Mouse (Mus musculus): Measurements from ENCODE around the gene Asb6.

Asb6 gene

DNA sequence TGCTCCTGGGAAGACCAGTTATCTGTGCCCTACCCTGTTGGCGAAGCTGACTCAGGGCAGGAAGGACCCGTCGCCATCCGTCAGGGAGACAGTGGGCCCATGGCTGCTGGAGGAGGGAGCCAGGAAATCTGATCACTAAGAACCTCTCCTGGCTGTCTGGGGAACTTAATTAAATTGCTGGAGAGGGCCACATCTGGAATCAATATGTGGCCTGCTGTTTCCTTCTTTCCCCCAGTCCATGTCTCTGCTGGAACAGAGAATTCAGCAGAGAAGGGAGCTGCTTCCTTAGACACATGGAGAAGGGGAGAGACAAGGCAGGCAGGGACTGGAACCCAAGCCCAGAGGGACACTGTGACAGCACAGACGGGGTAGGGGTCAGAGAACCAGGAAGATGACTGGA, 3.5 kb upstream of the Asb6 start:
- no peak for DNase-seq

DNA sequence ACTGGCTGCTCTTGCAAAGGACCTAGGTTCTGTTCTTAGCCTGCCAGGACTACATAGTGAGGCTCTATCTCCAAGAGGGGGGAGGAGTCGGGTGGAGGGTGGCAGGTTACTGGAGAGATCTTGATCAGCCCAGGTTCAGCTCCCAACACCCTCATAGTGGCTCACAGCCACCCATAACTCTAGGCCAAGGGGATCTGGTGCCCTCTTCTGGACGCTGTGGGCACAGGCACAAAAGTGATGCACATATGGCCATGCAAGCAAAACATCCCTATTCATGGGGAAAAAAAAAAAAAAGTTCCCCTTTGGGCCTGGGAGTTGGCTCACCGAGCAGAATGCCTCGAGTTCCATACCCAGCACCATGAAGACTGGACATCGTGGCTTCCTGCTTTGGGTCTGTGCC, 818 bp downstream of the Asb6 start:
- DNase-seq = peak in 1 of 2 experiments; percentile 53

DNA sequence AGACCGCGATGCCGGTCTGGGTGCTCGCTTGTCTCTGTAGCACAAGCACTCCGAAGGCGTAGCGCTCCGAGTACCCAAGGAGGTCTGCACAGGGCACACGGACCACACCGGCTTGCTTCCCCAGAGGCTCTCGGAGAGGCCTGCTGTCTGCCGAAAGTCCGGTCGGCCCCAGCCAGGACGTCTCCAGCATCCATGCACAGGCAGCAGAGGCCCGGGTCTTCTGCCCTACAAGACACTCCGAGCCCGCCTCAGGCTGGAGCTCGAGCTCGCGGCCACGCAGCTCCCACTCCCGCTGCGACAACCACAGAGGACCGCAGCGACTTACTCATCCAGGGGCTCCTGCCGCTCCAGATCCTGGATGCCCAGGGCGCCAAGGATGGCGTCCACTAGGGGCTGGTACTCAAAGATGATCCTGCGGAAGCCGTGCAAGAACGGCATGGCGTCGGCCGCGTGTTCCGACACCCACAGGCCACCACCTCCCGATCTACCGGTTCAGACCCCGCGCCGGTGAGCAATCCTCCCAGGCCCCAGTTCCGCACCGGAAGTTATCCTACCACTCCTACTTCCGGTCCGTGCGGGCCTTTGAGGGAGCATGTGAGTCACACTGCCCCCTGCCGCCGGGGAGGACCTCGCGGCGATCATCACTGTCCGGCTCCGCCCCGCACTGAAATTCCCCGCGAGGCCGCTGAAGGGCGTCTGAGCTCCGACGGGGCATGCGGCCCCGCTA, 2.2 kb downstream of the Asb6 start:
- peak; percentile 98 to 99 for DNase-seq

DNA sequence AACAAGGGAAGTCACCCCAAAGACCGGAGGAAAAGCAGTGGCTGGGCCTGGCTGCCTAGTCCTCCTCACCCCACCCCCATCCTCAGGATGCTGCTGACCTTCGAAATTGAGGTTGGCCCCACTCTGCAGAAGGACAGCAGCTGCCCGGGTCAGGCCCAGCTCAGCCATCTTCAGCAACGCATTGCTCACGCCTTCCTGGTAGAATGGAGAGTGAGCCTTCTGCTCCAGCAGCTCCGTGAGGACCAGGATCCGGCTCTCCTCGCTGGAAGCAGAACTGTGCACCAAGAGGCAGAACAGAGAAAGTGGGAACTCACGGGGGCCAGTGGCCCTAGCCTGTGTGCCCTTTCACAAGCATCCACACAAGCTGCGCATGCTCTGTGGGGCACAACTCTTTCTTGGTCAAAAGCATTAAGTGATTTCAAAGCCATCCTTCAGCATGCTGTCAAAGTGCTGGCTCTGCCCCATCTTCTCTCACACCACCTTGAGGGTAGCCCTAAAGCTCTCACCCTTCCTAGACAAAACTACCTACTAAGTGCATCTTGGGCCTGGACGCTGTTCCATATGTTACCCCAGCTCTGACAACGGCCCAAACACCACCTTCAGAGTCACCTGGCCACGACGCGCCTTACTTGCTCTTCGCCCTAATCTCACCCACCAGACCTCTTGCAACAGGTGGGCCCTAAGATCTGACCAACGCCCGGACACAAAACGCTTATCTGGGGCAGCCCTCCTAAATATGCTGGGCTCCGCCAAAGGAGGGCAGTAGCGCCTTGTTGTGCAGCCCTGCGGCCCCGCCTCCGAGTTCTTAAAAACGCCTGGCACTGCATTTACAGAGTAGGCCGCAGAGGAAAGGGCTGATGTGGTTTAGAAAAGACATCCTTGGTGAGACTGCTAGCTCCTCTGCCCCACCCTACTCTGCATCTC, 3.0 kb downstream of the Asb6 start:
- peak; percentile 42 to 60 for DNase-seq

DNA sequence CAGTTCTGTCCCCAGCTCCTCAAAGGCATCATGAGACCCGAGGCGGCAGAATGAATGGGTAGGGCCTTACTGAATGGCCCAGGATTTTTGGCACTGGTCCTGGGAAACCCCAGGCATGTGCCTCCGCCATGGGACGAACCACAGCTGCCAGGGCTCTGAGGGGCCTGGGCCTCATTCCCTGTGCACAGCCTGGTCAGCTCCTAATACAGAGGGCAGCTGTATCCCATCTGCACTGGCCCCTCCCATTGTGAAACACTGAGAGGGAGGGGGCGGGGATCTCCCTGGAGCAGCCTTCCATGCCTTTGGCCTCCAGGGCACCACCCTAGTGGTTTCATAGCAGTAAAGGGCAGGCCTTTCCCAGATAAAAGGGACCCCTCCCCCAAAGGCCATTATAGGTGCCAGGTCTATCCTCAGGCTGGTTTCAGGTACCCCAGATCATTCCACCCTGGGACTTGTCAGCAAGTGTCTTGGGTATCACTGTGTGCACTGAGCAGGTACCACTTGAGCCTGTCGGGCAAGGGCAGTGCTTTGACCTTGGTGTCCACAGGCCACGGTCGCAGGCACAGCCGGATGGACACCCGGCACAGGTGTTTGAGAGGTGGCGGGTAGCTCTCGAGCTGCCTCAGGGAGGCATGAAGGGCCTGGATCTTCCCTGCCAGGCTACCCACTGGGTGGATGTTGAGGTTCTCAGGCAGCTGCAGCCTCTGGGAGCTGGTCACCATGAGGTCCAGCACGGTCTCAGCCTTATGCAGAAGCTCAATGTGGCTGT, 6.6 kb downstream of the Asb6 start:
- DNase-seq = peak in 1 of 2 experiments; percentile 54

DNA sequence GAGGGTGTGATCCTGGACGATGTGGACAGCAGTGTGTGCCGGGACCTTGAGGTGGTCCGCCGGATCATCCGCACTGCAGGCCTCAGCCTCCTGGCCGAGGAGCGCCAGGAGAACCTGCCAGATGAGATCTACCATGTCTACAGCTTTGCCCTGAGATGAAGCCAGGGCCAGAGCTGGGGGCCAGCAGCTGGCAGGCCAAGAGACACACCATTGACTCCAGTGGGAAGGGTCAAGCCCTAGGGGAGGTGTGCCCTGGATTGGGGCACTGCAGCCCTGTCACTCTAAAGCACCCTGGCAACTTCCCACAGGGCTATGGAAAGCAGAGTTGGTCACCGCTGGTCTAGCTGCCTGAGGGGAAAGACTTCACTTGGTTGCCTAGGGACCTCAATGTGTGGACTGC, 7.7 kb downstream of the Asb6 start:
- DNase-seq = no peak

DNA sequence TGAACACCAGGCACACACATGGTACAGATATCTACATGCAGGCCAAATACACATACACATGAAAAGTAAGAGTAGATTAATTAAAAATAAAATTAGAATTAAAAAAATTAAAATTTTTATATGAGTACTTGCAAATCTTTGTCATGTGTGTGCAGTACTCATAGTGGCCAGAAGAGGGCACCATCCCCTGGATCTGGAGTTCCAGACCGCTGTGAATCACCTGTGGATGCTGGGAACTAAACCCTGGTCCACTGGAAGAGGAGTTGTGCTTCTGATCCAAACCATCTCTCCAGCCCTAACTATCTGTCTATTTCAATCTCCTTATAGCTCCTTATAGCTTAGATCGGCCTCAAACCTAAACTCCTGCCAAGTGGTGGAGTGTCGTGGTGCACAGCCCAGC, 9.1 kb downstream of the Asb6 start:
- DNase-seq = peak in 1 of 2 experiments; percentile 41

DNA sequence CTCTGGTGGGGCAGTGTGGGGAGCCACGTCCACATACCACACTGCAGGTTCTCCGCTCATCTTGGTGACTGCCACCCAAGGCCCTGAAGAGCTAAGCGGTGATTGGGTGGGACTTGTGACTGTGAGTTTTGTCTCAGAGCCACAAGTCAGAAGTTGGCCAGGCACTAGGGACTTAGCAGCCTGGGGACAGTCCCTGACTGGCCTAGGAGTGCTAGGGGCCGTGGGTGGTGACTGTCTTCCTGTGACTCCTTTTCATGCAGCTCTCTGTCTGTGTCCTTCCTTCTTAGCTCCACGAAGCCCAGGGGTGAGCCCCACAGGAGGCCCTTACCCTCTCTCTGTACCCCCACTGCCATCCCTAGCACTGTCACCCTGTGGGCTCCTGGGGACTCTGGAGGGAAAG, 10.3 kb downstream of the Asb6 start:
- no peak for DNase-seq

DNA sequence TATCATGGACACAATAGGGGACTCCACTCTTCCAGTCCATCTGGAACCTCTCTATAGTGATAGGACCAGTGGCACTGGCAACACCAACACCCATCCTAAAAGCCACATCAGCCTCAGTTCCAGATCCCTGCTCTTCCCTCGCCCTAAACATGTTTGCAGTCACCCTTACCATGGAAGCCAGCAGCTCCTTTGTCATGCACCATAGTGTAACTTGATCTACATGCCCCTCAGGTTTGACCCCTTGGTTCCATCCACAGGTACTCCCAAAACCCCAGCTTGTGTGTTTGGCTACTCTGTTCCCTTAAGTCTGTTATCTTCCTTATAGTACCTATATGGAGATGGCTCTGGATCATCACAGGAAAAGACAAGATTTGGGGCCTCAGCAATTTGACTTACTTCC, 13.8 kb downstream of the Asb6 start:
- no peak for DNase-seq

DNA sequence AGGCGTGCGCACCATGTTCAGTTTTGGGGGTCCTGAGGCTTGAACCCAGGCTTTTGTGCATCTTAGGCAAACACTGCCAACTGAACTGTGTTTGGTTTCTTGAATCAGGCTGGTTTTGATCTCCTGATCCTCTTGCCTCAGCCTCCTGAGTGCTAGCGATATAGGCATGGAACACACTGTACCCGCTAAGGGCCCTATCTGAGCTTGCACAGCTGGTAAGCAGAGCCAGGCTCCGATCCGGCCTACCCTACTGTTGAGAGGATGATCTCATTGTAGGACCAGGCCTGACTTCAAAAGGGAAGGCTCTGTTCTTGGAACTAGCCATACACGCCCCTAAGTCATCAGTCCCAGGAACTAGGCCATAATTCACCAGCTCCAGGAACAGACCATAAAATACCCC, 19.6 kb downstream of the Asb6 start:
- DNase-seq = no peak

DNA sequence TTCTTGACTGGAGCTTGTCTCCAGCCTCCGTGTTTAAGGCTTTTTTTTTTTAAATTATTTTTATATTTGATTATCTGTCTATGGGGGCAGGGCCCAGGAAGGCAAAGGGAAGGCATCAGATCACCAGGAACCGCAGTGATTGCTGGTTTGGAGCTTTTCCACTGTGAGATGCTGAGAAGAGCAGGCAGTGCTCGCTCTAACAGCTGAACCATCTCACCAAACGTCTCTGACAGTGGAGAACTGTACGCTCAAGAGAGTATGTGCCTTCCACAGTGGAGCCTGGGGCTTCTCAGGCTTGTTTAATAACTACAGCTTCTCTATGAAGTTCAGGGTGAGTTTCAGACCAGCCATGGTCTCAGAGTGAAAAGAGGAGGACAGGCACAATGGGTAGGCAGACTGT, 20.6 kb downstream of the Asb6 start:
- DNase-seq = no peak

DNA sequence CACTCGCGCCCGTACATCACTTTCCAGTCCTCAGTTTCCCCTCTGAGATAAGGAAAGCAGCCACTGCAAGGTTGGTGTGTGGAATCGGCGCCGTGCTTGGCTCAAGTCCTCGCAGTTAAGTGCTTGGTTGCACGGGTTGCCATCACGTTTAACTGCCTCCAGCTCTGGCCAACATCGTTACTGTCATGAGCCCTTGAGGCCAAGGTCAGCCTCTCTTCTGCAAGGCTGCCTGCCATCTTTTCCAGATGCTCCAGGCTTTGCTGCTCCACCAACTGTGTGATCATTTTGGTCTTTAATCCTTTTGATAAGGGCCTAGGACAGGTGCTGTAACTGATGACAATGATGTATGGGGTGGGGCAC, 21.9 kb downstream of the Asb6 start:
- DNase-seq = no peak

DNA sequence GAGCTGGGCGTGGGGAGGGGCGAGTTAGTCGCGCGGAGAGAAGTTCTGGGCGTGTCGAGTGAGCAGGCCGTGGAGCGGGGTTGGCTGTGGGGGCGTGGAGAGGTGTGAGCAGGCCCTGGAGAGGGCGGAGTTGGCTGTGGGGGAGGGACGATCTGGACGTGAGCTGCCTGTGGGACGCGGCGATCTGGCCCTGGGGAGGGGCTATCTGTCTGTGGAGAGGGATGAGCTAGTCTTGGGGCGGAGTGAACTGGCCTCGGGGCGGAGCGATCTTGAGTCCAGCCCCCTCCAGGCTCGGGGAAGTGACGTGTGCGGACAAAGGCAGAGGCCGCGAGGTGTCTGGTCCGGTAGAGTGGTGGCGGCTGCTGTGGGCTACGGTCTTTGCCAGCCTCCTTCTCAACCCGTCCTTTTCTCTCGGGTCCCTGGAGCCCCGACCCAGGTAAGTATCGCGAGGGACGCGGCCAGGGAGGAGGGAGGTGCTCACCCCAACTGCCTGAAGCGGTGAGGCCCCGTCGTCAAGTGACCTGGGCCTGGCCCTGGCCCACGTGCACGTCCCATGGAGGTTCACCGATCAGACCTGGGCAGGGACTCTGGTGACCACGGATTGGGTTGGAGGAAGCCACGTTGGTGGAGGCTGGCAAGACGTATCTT, 22.4 kb downstream of the Asb6 start, which contains the start of gene Ntmt1:
Gene Ntmt1, plus strand, starts transcription at position 179 of the 648 bp plus-strand sequence.
- peak; percentile 96 to 98 for DNase-seq

DNA sequence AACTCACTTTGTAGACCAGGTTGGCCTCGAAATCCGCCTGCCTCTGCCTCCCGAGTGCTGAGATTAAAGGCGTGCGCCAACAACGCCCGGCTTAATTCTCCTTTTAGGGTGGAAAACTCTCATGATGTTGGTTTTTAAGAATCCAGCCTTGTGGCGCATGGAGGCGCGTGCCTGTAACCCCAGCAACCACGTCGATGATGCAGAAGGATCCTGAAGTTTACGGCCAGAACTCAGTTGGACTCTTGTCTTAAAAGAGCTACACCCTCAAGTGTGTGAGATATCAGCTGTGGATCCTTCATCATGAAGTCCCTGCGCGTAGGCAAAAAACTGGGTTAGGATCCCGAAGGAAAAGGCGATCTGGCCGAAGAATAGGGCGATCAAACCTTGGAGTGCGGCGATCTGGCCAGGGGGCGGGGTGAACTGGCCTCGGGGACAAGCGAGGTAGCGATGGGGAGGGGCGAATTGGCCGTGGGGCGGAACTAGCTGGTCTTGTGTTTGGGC, 22.9 kb downstream of the Asb6 start:
- DNase-seq = no peak

DNA sequence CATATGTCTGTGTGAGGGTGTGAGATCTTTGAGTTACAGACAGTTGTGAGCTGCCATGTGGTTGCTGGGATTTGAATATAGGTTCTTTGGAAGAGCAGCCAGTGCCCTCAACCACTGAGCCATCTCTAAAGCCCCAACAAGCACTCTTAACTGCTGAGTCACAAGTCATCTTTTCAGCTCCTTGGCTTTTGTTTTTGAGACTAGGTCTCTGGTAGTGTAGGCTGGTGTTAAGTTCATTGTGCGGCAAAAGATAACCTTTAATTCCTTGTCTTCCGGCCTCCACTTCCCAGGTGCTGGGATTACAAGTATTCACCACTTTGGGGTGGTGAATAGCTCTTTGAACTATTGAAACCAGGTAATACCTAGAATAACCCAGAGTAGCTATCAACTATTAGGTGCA, 24.1 kb downstream of the Asb6 start:
- no peak for DNase-seq

DNA sequence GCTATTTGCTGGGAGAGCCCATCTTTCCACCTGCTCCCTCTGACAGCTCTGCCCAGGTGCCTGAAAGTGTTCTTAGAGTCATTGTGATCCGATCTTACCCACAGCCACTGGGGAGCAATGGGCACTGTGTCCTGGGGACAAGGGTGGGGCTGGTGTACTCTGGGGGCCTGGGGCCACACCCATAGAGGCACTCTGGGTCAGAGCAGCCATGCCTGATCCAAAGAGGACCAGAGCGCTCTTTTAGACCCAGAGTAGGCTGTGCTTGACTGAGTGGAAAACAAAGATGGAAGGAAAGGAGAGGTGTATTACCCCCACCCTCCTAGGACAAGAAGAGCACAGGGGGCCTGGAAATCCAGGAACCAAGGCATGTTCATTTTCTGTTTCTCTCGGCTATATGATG, 26.5 kb downstream of the Asb6 start, which contains the start of gene 1700001O22Rik:
Gene 1700001O22Rik, minus strand, starts transcription at position 58 of the 400 bp plus-strand sequence.
- DNase-seq = no peak

DNA sequence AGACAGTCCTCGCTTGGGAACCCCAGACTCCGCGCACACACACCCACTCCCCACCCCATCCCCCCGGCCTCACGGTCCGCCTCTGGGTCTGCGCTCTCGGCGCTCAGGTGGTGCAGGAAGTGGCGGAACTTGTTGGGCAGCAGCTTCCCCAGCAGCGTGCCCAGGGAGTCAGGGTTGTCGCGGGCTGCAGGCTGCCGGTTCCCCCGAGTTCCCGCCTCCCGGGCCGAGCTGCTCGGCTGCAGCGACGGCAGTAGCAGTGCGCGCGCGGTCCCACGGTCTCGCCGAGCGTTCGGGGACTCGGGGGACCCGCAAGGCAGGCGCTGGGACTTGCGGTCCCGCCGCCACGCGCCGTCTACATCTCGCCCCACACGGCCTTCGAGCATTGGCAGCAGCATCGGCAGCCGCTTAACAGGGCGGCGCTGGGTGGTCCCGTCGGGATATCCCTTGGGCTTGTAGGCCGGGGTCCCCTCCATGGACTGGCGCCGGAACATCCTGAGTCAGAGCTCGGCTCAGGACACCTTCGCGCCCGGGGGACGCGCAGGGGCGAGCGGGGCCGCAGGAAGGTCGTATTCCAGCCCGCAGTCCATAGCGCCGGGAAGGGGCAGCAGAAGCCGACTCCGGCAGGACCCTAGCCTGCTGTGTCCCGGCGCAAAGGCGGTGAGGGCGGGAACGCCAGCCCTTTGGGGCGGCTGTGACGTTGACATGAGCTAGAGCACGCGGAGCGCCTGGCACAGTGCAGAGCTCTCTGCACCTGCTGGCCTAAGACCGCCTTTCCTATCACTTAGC, 28.9 kb downstream of the Asb6 start:
- peak; percentile 42 to 44 for DNase-seq

DNA sequence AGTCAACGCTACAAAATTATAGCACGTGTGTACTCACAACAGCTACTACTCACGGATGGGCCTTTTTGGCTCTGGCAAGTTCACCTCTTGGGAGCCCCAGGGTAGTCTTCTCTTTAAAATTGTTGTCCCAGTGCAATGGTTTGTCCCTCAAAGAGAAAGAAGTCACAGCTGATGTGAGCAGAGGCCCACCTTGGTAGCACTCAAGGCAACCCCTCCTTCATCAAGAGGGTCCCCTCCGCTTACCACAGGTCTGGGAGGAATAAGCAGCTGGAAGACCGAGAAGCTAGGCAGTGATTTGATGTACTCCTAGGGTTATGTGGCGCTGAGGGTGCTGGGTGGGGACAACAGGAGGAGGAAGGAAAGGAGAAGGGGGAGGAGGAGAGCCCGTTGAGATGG, 29.5 kb downstream of the Asb6 start:
- no peak for DNase-seq

DNA sequence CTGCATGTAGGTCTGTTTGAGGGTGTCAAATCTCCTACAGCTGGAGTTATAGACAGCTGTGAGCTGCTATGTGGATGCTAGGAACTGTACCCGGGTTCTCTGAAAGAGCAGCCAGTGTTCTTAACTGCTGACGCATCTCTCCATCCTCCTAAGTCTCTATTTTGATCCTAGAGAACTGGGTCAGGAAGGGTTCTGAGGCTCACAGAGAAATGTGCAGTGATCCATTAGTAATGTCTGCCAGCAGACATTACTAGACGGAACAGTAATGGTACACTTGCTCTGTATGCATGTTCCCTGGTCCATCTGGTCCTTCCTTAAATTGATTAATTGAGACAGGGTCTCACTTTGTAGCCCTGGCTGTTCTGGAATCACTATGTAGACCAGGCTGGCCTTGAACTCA, 30.7 kb downstream of the Asb6 start:
- DNase-seq = no peak

DNA sequence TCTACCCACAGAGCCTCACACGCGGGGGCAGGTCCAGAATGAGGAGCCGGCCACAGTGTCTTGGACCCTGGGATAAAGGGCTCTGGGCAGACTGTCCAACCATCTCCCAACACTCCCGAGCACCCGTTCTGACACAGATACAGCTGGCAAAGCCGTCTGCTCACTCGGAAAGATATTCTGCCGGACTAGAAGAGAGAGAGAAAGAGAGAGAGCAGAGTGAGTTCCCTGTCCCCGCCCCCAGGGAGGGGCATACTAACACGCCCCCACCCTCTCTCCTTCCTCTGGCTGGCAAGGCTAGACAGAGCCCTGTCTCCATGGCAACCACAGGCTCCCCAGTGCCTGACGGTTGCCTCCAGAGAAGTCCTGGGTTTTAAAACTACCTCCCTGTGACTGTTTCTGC, 33.8 kb downstream of the Asb6 start:
- peak; percentile 74 to 79 for DNase-seq

DNA sequence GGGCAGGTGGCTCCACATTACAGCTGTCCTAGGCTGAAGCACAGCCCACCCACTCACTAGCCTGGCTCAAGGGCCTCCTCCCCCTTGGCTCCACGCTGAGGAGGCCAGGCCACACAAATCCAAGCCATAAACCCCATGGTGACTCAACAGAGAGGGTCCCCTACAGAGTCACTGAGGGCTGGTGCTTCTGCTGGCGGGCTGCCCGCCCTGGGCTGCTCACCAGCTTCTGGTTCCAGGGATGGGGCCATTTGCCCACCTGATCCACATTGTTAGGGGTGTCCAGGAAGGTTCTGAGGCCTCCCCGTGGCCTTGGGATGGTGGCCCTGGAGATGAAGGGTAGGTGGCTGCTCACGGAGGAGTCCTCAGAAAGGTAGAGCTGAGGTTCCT, 34.3 kb downstream of the Asb6 start:
- DNase-seq = peak; percentile 38 to 57
